8 mouse cellular contexts compared by ENCODE assay signal in the genomic region with DNA sequence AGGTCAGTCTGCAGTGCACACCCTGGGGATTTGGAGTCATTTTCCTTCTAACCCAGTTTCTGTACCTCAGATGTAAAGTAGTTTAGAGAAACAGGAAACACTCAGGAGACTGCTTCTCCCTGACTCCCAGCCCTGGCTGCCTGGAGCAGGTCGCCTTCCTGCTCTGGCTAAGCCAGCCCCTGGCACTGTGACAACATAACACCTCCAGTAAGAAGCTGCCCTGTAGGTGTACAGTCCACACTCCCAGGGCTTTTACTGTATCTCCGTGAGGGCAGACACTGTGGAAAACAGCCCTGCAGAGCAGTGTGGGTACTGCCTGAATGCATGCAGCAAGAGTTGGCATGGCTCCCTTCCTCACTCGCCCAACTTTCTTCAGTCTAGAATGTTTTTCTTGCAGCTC. TPM values are rescaled to one million over a fixed set of nuclear protein-coding genes. Genes with fewer than 3 reads are reported as not detected.
A peak's percentile ranks its signal among the peaks of the same experiment; 100 is the strongest.
DNase-seq lines count a peak whose midpoint lies in the region; ATAC-seq and TF ChIP-seq lines count a peak whose summit lies in the region.

No protein-coding gene starts in this region.

- H3K9me3 ChIP-seq in neural tube, embryonic 11.5 days (ENCODE audit: control insufficient read depth, low read length), result no peaks in the 10 kb centered on the region
- H3K9me3 ChIP-seq in forebrain, embryonic 15.5 days, result no peaks in the 10 kb centered on the region
- H3K9me3 ChIP-seq in intestine, postnatal 0 days (ENCODE audit: control insufficient read depth), result no peaks in the 10 kb centered on the region
- H3K9me3 ChIP-seq in midbrain, embryonic 12.5 days, result no peaks in the 10 kb centered on the region

- peaks cover 39% of the 10 kb centered on the region for H3K4me1 ChIP-seq in neural tube, embryonic 11.5 days (ENCODE audit: control insufficient read depth, insufficient read depth, low read length)
- peaks cover 74% of the 10 kb centered on the region for H3K4me1 ChIP-seq in forebrain, embryonic 15.5 days
- H3K4me1 ChIP-seq in intestine, postnatal 0 days (replicated peaks; ENCODE audit: control insufficient read depth, insufficient read depth, low read length), result peaks cover 7% of the 10 kb centered on the region
- H3K4me1 ChIP-seq in midbrain, embryonic 12.5 days, result peaks cover 76% of the 10 kb centered on the region

- no peak for TF ChIP-seq CTCF in intestine, postnatal 0 days (IDR thresholded peaks at IDR 0.05; ENCODE audit: low read depth)

- ATAC-seq in neural tube, embryonic 11.5 days (ENCODE audit: insufficient read depth, low FRiP score, low TSS enrichment), result no peak
- ATAC-seq in forebrain, embryonic 15.5 days (replicated peaks), result no peak
- no peak for ATAC-seq in intestine, postnatal 0 days
- ATAC-seq in midbrain, embryonic 12.5 days (ENCODE audit: low FRiP score, low read depth), result no peak

- no peak for DNase-seq in neural tube, embryonic 11.5 days (ENCODE audit: low spot score)
- DNase-seq in neural tube, embryonic 10.5 days (ENCODE audit: extremely low spot score, low spot score), result no peak
- no peak for DNase-seq in spleen, postnatal 10 days (ENCODE audit: low spot score in 2 of 2)
- DNase-seq in c-Kit-positive CD71-positive TER-119-positive erythroid progenitor cells, embryonic 14.5 days (ENCODE audit: low spot score), result no peak
- no peak for DNase-seq in frontal cortex, postnatal 25 days (ENCODE audit: low spot score in 2 of 2)

- peak overlapping the region; percentile 99 for H3K4me2 ChIP-seq in neural tube, embryonic 11.5 days (ENCODE audit: low read depth)
- peak overlapping the region; percentile 92 for H3K4me2 ChIP-seq in forebrain, embryonic 15.5 days (replicated peaks)
- H3K4me2 ChIP-seq in intestine, postnatal 0 days (replicated peaks; ENCODE audit: low read depth), result peak overlapping the region; percentile 21; the same call in 1 of the 2 replicates
- peak overlapping the region; percentile 99 for H3K4me2 ChIP-seq in midbrain, embryonic 12.5 days (replicated peaks)

- H3K9ac ChIP-seq in neural tube, embryonic 11.5 days (ENCODE audit: low read length), result no peak overlapping the region
- H3K9ac ChIP-seq in forebrain, embryonic 15.5 days (replicated peaks), result peak overlapping the region; percentile 17; the same call in 1 of the 2 replicates
- H3K9ac ChIP-seq in intestine, postnatal 0 days (ENCODE audit: low read depth, low read length), result no peak overlapping the region
- peak overlapping the region; percentile 42 for H3K9ac ChIP-seq in midbrain, embryonic 12.5 days (replicated peaks)

- peaks cover 4% of the 10 kb centered on the region for H3K36me3 ChIP-seq in neural tube, embryonic 11.5 days (ENCODE audit: control insufficient read depth, insufficient read depth, low read length)
- peaks cover 8% of the 10 kb centered on the region for H3K36me3 ChIP-seq in forebrain, embryonic 15.5 days
- H3K36me3 ChIP-seq in intestine, postnatal 0 days (ENCODE audit: control insufficient read depth, insufficient read depth), result 0 out of 2 replicates have a peak, but pooled peaks cover 8% of the 10 kb centered on the region
- H3K36me3 ChIP-seq in midbrain, embryonic 12.5 days, result peaks cover 15% of the 10 kb centered on the region

- H3K27ac ChIP-seq in neural tube, embryonic 11.5 days (ENCODE audit: low read depth, low read length), result no peak overlapping the region
- H3K27ac ChIP-seq in forebrain, embryonic 15.5 days (replicated peaks), result peak overlapping the region; percentile 41; the same call in 1 of the 2 replicates
- H3K27ac ChIP-seq in intestine, postnatal 0 days (ENCODE audit: low read depth, low read length), result peak overlapping the region; percentile 21; the same call in 1 of the 2 replicates
- H3K27ac ChIP-seq in midbrain, embryonic 12.5 days (replicated peaks), result no peak overlapping the region; the same call in 1 of the 2 replicates

- peak overlapping the region; percentile 6; the same call in 1 of the 2 replicates for H3K4me3 ChIP-seq in neural tube, embryonic 11.5 days (ENCODE audit: low read depth, low read length)
- peak overlapping the region; percentile 68 for H3K4me3 ChIP-seq in forebrain, embryonic 15.5 days
- no peak overlapping the region for H3K4me3 ChIP-seq in intestine, postnatal 0 days (ENCODE audit: low read depth, low read length)
- H3K4me3 ChIP-seq in midbrain, embryonic 12.5 days, result peak overlapping the region; percentile 73

- 82% methylated on average over 3 of the region's 3 CpGs for WGBS in neural tube, embryonic 11.5 days
- WGBS in forebrain, embryonic 15.5 days, result 35% methylated on average over 3 of the region's 3 CpGs
- WGBS in intestine, postnatal 0 days, result 53% methylated on average over 3 of the region's 3 CpGs
- 79% methylated on average over 3 of the region's 3 CpGs for WGBS in midbrain, embryonic 12.5 days

- no peaks in the 10 kb centered on the region for H3K27me3 ChIP-seq in neural tube, embryonic 11.5 days (ENCODE audit: control insufficient read depth, insufficient read depth, low read length)
- H3K27me3 ChIP-seq in forebrain, embryonic 15.5 days, result no peaks in the 10 kb centered on the region
- peaks cover 19% of the 10 kb centered on the region for H3K27me3 ChIP-seq in intestine, postnatal 0 days (replicated peaks; ENCODE audit: control insufficient read depth, insufficient read depth, low read length)
- H3K27me3 ChIP-seq in midbrain, embryonic 12.5 days, result no peaks in the 10 kb centered on the region

RNA-seq across cellular contexts. Expression of a gene that starts 3.4 kb away (rescaled TPM):
- polyA plus RNA-seq in neural tube, embryonic 11.5 days (2014; fragmentation: Nextera tagmentation; extraction: Ambion mirVana), result 6.6 and 7.6 TPM in 2 replicates
- 5.7 and 8.2 TPM in 2 replicates for polyA plus RNA-seq in forebrain, embryonic 15.5 days (2015; fragmentation: Nextera tagmentation; extraction: Ambion mirVana)
- polyA plus RNA-seq in intestine, postnatal 0 days (2015; fragmentation: Nextera tagmentation; extraction: Ambion mirVana), result 0.90 TPM in 2 replicates
- 6.9 and 7.3 TPM in 2 replicates for polyA plus RNA-seq in midbrain, embryonic 12.5 days (2016; fragmentation: Nextera tagmentation; extraction: Ambion mirVana)

RNA-seq across cellular contexts. Expression of a gene that starts 11.2 kb away (rescaled TPM):
- polyA plus RNA-seq in neural tube, embryonic 11.5 days (2014; fragmentation: Nextera tagmentation; extraction: Ambion mirVana), result not detected in 2 replicates
- not detected in 2 replicates for polyA plus RNA-seq in forebrain, embryonic 15.5 days (2015; fragmentation: Nextera tagmentation; extraction: Ambion mirVana)
- polyA plus RNA-seq in intestine, postnatal 0 days (2015; fragmentation: Nextera tagmentation; extraction: Ambion mirVana), result not detected in 2 replicates
- polyA plus RNA-seq in midbrain, embryonic 12.5 days (2016; fragmentation: Nextera tagmentation; extraction: Ambion mirVana), result not detected in 2 replicates

RNA-seq across cellular contexts. Expression of a gene that starts 59.4 kb away (rescaled TPM):
- polyA plus RNA-seq in neural tube, embryonic 11.5 days (2014; fragmentation: Nextera tagmentation; extraction: Ambion mirVana), result 18.7 and 22.8 TPM in 2 replicates
- 12.3 and 12.6 TPM in 2 replicates for polyA plus RNA-seq in forebrain, embryonic 15.5 days (2015; fragmentation: Nextera tagmentation; extraction: Ambion mirVana)
- 29.4 and 33.7 TPM in 2 replicates for polyA plus RNA-seq in intestine, postnatal 0 days (2015; fragmentation: Nextera tagmentation; extraction: Ambion mirVana)
- 17.1 and 20.6 TPM in 2 replicates for polyA plus RNA-seq in midbrain, embryonic 12.5 days (2016; fragmentation: Nextera tagmentation; extraction: Ambion mirVana)

Comparison
In these comparisons a context has a peak if more than half of its experiments do, and no peak if none do; other contexts are left out.
1. H3K27ac ChIP-seq: peak in forebrain, embryonic 15.5 days (single experiment) and intestine, postnatal 0 days (single experiment); none in neural tube, embryonic 11.5 days (single experiment) and midbrain, embryonic 12.5 days (single experiment).
2. H3K4me2 ChIP-seq: peak in every context shown above with its lines; median percentile 99 in neural tube, embryonic 11.5 days; 99 in midbrain, embryonic 12.5 days; 92 in forebrain, embryonic 15.5 days; 21 in intestine, postnatal 0 days.
3. H3K9ac ChIP-seq: peak in forebrain, embryonic 15.5 days (single experiment) and midbrain, embryonic 12.5 days (single experiment); none in neural tube, embryonic 11.5 days (single experiment) and intestine, postnatal 0 days (single experiment).